Mouse (Mus musculus) brain, embryonic 18.5 days (tissue): Measurements from ENCODE around the gene Slc8a2.

Experiments used
- DNase-seq: peaks from one replicate; pipeline ENCODE4 v3.0.0-alpha.2; 2012; ENCODE audit warnings: low read depth, low spot score

Slc8a2 gene

DNA sequence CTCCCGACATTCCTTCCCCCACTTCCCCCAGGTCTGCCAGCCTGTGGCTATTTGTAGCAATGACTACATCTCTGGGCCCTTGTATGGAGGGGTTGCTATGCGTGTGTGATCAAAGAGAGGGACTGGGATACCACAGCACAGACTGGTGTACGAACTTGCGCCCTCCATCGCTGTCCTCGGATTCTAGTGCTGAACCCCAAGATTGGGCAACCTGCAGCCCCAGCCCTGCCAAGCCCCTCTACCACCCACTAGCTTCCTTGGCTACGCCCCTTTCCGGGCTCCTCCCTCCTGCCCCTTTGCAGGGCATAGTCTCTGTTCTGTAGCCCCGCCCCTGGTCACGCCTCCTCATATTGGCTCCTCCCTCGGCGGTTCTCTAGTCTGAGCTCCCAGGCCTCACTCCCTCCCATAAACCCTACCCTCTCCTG, at the start of gene Slc8a2:
Slc8a2 (plus strand) TSS at position 406 of the 425 bp plus-strand sequence.
- peak; percentile 80 for DNase-seq

DNA sequence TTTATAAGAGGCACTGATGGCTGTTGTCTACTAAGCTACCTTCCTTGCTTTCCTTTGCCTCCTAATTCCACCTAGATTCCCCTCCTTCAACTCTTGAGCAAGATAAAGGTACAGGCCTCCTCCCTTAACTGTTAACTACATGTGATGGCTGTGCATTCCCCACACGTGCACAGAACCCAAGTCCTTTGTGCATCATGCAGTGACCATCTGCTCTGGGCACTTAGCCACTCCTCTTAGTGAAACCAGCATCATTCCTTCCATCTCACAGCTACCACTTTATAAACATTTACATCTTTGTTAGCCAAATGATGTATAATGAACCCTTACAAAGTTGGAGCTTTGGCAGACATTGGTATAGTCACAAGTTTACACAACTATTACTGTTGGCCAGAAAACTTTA, 49.7 kb upstream of the Slc8a2 start:
- DNase-seq = no peak

DNA sequence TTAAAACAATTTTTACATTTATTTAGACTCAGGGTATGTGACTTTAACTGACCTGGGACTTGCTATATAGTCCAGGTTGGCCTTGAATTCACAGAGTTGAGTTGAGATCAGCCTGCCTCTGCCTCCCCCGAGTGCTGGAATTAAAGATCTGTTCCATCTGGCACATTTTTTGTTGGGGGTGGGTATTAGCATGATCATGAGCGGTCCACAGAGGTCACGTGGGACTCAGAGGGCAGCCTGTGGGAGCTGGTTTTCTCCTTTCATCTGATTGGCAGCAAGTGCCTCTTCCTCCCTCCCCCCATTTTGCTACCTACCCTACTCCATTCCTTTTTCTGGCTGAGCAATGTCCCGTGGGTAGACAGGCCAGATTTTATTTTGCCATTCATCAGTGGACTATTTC, 49.0 kb upstream of the Slc8a2 start:
- no peak for DNase-seq

DNA sequence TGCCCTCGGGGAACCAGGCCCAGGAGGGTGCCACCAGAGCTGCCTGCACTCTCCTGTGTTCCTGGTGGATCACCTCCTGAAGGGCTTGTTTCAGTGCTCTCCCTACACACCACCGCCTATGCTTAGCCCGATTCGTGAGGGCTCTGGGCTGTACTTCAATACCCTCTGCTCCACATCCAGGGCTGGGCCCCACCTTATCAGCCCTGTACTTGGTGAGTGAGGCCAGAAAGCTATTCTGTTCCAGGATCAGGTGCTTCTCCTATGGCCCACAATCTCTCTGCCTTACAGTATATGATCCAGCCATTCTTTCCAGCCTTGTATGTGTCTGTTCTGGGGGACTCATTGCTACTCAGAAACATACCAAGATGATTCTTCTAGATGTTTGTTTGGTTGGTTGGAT, 46.3 kb upstream of the Slc8a2 start:
- DNase-seq = no peak

DNA sequence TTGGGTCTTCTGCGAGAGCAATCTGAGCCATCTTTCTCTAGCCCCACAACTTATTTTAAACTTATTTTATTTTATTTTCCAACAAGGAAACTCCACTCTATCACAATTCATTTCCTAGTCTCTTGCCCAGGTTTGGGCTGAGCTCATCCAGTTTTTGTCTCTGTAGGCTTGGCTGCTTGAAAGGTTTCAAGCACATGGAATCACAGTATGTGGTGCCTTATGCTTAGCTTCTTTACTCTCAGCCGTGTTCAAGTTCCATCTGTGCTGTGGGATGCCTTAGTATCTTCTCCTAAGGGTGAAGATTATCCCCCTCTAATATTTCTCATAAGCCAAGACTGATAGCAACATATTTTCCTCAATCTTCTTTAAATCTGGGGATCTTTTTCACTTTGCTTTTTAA, 42.0 kb upstream of the Slc8a2 start:
- DNase-seq = no peak

GRCm38 (mm10) chr7:16094592-16094991, 35.0 kb upstream of the Slc8a2 start:
- DNase-seq = no peak

DNA sequence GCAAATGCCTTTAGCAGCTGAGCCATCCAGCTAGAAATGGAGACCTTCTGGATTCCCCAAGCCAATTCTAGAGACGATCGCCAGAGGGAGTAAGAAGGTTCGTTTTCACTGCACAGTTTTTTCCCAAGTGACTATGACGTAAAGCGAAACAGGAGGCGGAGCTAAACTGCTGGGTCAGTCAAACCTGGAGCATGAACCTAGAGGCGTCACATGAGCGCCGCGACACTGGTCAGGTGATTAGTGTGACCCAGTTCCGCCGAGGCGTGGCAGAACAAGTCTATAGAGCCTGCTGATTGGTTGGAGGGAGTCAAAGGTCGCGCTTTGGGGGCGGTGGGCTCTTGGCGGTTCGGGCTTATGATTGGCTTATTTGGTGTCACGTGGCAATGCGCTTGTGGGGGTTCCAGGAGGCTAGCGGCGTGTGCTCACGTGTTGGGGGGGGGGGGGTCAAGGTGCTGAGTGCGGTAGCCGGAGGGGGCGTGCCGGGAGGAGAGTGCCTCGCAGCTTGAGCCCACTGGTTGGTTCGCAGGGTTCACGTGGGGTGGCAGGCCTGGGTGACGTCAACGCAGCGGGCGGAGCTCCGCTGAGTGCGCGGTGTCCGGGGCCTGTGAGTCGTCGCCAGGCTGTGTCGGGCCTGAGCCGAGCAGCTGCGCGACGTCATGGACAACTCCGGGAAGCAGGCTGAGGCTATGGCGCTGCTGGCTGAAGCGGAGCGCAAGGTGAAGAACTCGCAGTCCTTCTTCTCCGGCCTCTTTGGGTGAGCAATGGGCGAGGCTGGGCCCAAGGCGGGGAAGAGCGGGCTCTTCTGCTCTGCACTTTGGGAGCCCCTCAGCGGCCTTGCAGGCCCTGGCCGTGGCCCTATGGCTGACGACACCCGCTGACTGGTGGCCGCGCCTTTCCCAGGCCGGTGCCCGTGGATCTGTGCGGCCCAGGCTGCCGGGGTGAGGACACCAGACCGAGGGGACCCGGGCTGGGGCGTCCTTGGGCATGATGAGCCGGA, 31.3 kb upstream of the Slc8a2 start, which contains the start of gene Napa:
Napa (plus strand) TSS at position 438 of the 997 bp plus-strand sequence.
- peak; percentile 100 for DNase-seq

GRCm38 (mm10) chr7:16099901-16100300, 29.7 kb upstream of the Slc8a2 start:
- DNase-seq = no peak

DNA sequence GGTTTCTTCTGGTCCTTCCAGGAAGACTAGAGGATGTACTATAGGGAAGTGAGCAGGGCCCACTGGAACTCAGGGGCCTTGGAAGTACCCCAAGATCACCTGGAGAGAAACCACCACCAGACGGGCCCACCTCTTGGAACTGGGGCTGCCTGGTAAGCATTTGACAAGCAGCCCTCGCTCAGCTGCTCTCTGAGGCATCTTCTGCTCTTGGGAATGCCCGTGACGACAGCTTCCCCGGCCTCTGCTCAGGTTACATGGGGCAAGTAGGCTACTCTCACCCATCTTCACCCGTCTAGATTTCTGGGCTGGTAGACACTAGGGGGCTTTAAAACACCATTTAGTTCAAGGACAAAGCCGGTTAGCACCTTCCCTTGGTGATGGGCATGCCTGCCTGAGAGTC, 28.5 kb upstream of the Slc8a2 start:
- no peak for DNase-seq

GRCm38 (mm10) chr7:16101726-16102475, 27.7 kb upstream of the Slc8a2 start:
- DNase-seq = no peak

DNA sequence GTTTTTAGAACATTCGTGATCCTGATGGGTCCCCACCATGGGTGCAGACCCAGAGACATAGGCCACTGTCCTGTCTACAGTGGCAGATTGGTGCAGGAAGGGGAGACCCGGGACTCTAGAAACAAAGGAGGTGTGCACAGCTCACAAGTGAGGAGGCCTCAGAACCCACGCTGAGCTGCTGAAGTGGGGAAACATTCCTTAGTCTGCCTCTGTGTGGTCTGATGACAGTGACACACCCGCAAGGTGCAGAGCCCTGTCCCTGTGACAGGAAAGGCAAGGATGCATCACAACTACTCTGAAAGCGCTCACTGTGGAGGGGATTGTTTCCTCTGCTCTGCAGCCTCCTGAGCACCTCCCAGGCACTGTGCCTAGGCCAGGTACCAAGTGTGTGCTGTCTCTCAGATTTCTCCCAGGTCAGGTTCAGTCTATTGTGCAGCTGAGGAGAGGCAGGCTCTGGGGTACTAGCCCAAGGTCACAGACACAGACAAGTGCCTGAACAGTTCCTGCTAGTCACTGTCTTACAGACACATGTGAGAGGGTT, 26.9 kb upstream of the Slc8a2 start:
- DNase-seq = no peak

DNA sequence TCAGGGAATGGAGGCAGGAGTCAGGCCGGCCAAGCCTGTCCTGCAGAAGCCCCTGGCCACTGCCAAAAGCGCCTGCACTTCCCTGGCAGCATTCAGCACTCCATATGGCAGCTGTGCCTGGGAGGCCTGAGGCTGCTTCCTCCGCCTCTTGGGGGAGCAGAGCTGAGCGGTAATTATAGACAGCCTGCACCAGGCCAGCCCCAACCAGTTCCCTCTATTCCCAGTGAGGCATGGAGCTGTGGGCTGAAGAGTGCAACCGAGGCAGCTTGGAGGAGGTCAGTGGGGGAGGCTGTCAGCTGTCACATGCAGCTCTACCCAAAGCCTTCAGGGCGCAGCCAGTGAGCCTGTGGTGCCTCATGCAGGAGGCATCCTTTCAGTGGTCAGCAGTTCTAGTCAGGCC, 25.9 kb upstream of the Slc8a2 start:
- DNase-seq = no peak

- no peak for DNase-seq
Measured at GRCm38 (mm10) chr7:16104611-16105388, 24.8 kb upstream of the Slc8a2 start.

DNA sequence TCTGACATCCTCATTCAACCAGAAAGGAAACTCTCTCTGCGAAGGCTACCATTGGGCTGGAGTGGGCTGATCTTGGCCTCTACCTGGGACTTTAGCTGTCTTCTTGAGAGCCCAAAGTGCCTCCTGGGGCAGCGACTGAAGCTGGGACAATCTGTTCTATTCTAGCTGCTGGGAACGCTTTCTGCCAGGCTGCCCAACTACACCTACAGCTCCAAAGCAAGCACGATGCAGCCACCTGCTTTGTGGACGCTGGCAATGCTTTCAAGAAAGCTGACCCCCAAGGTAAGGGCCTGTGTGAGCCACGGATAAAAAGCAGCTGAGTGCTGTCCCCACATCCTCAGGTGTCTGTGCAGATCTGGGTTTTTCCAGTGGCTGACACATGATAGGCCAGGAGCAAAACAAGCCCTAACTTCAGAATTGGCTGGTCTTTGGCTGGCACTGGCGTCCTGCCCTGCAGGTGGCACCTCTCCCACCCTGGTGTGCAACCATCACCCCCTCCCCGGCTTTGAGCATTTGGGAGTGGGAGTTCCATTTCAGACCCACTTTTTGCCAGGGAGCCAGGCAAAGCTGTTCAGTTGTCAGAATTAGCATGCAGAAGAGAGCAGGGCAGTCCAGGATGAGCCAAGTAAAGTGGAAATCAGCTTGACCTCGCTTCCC, 20.6 kb upstream of the Slc8a2 start:
- no peak for DNase-seq

- DNase-seq = no peak
Measured at GRCm38 (mm10) chr7:16110158-16110557, 19.5 kb upstream of the Slc8a2 start.

DNA sequence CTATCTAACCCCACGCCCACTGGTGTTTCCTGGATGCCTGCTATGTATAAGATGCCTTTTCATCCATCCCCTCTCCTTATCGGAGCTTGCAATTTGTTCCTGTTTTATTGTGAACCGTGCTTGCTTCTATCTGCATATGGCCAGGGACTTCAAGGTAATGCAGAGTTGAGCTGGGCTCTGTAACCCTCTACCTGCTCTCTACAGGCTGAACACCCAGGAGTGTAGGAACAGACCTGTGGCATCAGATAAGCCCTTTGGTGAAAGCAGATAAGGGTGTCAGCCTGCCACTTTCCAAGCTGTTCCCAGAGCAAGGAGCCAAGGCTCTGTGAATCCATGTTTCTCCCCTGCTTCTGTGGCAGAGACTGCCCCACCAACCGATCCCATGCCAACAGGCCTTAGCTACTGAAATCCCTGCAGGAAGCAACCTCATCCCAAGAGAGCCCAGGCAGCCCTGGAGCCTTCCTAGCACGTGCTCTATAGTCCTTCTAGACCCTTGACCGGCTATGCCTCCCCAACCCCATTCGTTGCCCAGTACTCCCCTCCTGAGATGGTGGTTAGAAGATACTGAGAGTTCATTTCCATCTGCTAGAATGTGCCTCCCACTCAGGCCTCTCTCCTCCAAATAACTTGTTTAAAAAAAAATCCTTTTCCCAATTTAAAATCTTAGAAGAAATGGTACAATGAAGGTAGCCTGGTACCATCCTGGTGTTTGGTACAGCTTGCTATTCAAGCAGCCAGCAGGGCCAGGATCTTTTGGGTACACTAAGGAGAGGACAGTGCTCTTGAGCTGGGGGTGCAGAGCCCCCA, 18.1 kb upstream of the Slc8a2 start:
- DNase-seq = no peak

- no peak for DNase-seq
Measured at GRCm38 (mm10) chr7:16116418-16116817, 13.2 kb upstream of the Slc8a2 start.

DNA sequence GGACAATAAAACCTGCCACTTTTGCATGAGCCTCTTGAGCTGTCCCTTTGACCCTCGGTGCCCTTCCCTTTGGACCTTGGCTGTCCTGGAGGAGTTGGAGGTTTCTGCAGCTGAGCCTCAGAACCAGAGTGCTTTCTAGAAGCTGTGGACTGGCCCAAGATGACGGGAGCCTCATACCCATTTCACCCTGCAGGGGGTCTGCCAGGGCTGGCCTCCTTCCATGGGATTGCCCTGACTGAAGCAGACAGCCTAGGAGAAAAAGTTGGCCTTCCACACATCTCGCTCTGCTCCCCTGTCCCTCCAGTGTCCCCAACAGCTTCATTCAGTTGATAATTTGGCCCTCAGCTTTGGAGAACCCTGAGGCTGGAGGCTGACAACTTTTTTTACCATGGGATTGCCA, 12.5 kb upstream of the Slc8a2 start:
- no peak for DNase-seq

DNA sequence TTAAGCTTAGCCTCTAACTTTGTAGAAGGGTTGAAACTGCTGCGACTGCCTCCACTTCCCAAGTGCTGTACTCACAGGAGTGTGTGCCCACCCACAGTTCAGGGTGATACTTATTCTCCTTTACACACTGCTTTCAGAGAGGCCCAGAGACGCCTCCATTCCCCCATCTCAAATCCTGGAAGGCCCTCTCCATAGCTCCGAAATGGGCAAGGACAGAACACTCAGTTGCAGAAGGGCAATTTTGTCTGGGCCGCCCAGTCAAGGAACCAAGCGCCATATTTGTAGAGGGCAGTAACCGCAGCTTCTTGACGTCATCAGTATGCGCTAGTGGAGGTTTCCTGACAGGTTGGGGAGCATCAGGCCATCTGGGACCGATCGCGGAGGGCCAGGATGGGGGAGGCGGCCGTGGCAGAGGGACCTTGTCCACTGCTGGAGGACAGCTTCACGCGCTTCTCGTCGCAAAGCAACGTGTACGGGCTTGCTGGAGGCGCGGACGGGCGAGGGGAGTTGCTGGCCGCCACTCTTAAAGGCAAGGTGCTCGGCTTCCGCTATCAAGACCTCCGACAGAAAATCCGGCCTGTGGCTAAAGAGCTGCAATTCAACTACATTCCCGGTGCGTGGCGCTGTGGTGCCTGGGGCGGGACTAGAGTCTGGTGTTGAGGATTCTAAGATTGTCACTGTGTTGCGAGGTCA, 9.9 kb upstream of the Slc8a2 start, which contains the start of gene Kptn:
Kptn (plus strand) TSS at position 327 of the 693 bp plus-strand sequence.
- DNase-seq = peak; percentile 84
